Mouse (Mus musculus) layer of hippocampus, adult 8-10 months (tissue): ENCODE measurements around the gene Cnga1. TPM values are rescaled to one million over a fixed set of nuclear protein-coding genes. Genes with fewer than 3 reads are reported as not detected.
A peak's percentile ranks its signal among the peaks of the same experiment; 100 is the strongest.

Experiments
- DNase-seq, 2 experiments: peaks; one replicate each; pipeline ENCODE4 v3.0.0; 2022; ENCODE audit warnings: low spot score in 2 of 2
- total RNA-seq, 4 experiments: library from RNA; stranded (reverse); gene quantifications; 2 replicates each; pipeline ENCODE4 v1.2.4; 2022

Cnga1 gene
- total RNA-seq, result not detected

GRCm38 (mm10) chr5:72644175-72644574 is at the start of gene Cnga1:
Gene Cnga1, minus strand, starts transcription at chr5:72644275.
- DNase-seq, result no peak

DNA sequence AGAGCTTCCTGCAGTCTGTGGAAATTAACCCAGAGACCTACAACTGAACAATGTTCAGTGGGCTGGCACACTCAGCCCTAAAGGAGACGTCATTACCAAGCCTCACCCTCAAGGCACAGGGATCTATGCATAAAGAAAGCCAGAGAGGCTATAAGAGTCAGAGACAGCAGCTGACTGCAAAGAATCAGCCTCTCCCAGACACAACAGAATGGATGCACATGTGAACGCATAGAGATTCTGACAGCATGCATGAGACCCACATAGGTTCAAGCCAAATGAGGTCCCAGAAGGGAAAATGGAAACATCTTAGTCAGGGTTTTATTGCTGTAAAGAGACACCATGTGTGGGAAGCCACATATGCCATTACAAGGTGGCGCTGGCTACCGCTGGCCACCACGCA is 46.4 kb upstream of the Cnga1 start:
- no peak for DNase-seq

GRCm38 (mm10) chr5:72689556-72689955 is 45.5 kb upstream of the Cnga1 start:
- no peak for DNase-seq

GRCm38 (mm10) chr5:72681451-72681850 is 37.4 kb upstream of the Cnga1 start:
- no peak for DNase-seq

DNA sequence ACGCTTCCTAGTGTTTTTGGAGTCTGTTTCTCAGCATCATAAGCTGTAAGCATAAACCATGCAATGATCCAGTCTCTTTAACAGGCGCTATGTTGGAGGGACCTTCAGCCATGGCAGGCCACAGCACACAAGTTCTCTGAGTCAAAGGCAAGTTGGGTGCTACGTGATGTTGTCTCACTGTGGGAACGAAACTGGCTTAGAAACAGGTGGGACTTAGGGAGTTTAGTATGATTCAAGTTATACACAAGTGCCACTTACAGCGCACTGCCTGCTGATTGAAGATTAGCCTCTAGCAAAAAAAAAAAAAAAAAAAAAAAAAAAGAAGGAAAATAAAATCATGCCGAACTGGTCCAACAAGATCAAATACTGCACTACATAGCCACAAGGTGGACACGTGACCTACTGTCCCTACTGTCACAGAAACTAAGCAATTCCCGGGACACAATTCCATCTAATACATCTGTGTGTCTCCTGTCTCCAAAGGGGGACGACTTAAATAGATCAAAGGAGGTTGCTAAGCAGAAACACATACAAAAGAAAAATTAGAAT is 31.0 kb upstream of the Cnga1 start:
- no peak for DNase-seq

DNA sequence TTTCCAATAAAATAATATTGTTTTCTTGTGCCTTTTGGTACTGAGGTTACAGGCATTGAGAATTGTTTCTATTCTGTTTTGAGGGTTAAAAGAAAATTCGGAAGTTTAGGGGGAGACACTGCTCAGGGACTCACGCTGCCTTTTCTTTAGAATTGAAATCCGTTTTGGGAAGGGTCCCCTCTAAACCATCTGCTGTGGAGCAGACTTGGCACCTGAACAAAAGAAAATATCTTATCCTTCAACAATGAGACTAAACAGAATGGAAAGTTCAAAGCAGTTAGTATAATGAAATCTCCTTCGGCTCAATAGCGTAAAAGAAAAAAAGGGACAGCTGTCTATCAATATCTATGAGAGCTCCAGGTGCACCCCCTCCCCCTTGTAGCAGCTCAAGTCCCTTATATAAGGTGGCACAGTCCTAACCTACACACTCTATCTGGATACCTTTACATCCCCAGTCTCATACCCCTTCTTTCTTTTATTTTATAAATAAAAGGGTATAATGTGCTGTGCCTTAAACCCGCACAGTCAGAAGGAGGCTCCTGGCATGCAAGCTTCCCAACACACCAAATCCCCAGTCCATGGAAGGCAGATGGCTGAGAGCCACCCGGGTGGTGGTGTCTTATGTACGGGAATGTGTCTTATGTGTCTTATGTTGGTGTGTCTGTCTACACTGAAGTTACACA is 27.1 kb upstream of the Cnga1 start:
- DNase-seq, result no peak

GRCm38 (mm10) chr5:72668351-72668750 is 24.3 kb upstream of the Cnga1 start:
- no peak for DNase-seq

DNA sequence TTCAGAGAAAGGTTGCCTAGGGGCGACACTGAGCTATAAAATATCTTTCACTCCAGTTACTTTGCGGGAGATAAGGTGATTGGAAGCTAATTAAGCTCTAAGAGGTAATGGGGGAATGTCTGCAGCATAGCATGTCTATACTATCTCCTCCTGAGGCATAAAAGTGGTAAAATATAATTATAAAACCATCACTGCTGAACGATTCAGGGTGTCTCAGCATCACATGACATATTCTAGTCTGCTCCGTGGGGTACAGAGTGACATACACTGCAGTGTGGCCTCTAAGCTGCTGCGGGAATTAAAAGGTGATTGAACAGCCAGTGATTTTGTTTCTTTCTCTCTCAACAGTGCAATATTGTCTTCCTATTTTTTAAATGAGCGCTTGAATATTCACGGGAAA is 22.4 kb upstream of the Cnga1 start:
- DNase-seq, result no peak

- peak in 1 of 2 experiments; percentile 45 for DNase-seq
These were observed 21.2 kb upstream of the Cnga1 start for GRCm38 (mm10) chr5:72665281-72665680.

DNA sequence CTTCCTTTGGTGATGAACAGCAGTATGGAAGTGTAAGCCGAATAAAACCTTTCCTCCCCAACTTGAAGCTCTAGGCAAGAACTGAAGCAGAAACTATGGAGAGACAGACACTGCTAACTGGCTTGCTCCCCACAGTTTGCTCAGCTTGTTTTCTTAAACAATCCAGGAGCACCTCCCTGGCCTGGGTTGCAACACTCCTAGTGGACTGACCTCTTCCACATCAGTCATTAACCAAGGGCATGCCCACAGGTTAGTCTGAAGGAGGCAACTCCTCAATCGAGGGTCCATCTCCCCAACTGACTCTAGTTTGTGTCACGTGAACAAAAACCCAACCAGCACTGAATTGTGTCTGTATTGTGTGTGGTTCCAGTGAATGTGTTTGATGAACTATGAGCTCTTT is 20.8 kb upstream of the Cnga1 start:
- DNase-seq, result no peak

- no peak for DNase-seq
These were observed 20.1 kb upstream of the Cnga1 start for GRCm38 (mm10) chr5:72664126-72664525.

DNA sequence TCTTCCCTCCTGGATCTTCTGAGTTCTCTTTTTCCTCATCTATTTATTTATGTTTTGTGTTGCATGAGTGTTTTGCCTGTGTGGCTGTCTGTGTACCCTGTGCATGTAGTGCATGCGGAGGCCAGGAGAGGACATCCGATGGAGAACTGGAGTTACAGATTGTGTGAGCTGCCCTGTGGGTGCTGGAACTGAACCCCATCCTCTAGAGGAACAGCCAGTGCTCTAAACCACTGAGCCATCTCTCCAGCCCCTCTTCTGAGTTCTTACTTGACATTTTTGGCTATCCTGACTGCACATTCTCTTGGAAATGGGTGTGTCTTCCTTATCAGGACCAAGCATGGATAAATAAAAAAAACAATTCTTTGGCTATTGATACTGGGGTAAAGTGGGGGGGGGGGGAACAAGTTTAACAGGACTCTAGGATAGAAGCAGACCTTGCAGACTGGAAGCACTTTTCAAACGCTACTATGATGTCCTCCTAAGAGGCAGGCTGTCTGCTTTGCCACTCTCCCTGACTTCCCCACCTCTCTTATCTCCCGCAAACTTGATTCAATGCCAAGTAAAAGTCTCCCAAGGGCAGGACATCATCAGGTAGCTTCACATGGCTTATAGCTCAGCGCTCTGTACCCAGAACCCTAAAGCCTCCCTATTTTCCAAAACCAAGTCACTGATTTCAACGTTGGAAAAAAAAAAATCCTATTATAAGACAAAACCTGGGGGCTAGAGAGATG is 17.1 kb upstream of the Cnga1 start:
- no peak for DNase-seq

GRCm38 (mm10) chr5:72658375-72658774 is 14.3 kb upstream of the Cnga1 start:
- DNase-seq, result no peak

- DNase-seq, result no peak
These were observed 12.3 kb upstream of the Cnga1 start for GRCm38 (mm10) chr5:72656270-72656791.

GRCm38 (mm10) chr5:72653068-72653674 is 9.1 kb upstream of the Cnga1 start:
- no peak for DNase-seq

DNA sequence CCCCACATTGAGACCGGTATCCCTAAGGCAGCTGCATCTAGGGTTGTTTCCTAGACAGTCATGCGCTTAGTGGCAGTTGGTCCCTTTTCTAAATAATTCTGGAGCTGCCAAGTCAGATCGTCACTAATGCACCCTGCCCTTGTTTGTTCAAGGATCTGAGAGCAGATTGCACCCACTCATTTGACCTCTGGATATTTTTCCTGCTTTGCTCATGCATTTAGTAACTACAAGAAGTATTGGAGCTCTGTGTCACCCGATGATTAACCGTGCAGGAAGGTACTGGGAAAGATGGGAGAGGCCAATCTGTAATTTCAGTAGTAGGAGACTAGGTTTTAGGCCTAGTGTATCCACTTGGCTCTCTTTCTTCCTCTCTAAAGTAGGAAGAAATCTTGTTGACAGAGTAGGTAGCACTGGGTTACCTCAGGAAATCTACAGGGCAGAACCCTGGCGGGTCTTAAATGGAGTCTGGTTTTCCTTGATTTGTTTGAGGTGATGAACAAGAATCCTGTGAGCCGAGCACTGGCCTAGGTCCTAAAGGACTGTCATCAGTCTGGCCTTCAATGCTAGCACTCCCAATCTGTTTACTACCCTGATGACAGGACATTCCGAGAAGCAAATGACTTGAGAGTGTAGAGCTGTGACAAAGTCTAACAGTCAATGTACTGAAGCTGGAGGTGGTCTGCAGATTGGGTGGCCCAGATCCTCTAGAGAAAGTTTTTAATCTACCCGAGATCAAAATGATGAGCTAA is 5.1 kb upstream of the Cnga1 start:
- no peak for DNase-seq

DNA sequence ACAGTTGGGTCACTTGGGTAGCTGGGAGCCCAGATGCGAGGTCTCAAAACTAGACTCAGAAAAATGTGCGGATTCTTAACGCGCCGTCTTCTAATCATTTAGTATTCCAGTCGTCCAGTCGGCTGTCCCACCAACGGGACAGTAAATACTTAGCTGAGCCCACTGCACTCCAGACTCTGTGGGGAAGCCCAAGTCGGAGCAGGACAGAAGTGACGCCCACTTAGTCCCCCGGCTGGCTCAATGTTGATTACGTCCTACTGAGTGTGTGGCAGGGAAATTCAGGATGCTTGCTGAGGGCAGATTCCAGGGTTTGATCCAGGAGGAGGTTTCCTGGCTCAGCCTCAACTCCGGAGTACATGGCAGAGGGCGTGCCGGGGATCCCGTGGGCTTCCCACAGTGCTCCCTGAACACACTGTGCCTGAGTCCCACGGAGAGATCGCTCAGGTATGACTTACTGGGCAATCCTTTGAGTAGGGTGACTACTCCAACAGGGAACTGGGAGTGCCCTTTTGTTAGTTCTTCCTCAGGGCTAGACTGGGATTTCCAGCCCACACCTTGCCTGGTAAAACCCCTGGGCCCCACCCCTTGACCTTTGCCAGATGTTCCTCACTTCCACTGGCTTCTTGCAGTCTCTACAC is 4.0 kb upstream of the Cnga1 start:
- DNase-seq, result no peak

GRCm38 (mm10) chr5:72647418-72647907 is 3.4 kb upstream of the Cnga1 start, which contains the start of gene Nipal1:
Gene Nipal1, plus strand, starts transcription at chr5:72647795.
- no peak for DNase-seq

- no peak for DNase-seq
These were observed 2.9 kb upstream of the Cnga1 start for GRCm38 (mm10) chr5:72646996-72647395.

DNA sequence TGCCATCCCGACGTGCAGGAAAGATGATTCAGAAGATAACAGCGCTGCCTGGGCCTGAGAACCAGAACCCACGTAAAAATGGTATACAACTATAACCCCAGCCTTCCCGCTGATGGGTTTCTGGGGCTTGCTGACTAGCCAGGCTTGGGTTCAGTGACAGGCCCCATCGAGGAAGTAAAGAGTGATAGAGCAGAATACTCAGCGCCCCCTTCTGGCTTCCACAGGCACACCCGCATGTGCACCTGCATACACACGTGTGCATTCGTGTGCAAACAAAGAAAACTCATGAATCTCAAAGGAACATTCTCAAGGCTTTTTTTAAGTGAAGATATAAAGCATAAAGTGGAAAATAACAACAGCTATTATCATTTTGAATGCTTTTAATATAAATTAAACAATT is 2.1 kb upstream of the Cnga1 start:
- DNase-seq, result no peak

DNA sequence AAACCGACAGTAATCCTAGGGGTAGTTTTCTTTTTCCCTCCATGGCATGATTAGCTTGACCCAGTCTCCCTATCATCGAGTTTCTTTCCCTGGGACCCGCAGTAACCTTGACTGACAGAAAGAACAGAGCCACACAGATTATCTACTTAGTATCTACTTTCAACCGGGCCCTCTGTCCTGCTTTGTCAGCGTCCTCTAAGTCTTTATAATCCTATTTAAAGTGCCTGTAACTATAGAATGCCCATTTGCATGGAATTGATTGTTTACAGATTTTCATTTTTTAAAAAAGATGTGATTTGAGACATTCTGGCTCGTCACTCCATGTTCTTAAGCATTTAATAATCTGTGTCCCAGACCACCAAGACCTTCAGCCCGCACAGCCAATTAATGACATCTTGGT is 420 bp downstream of the Cnga1 start:
- no peak for DNase-seq
